Mouse (Mus musculus): ENCODE data around the gene Olfr111.
"Not testable (repeated sequence)": the region's sequence is repeated elsewhere in the genome, so short reads cannot be mapped to it uniquely, and the experiment has no call there.

Gene Olfr111

GRCm38 (mm10) chr17:37507730-37508129 is at the start of gene Olfr111:
Gene Olfr111, plus strand, starts transcription at chr17:37508030.
- DNase-seq (ENCODE audit: low spot score in 2 of 2) = no peak

GRCm38 (mm10) chr17:37458616-37459015 is 49.2 kb upstream of the Olfr111 start, which contains the start of gene Olfr109:
Gene Olfr109, plus strand, starts transcription at chr17:37458916.
- no peak for DNase-seq (ENCODE audit: low spot score in 2 of 2)

GRCm38 (mm10) chr17:37483452-37483851 is 24.4 kb upstream of the Olfr111 start, which contains the start of gene H2-M2:
Gene H2-M2, minus strand, starts transcription at chr17:37483552.
- no peak for DNase-seq (ENCODE audit: low spot score in 2 of 2)

- DNase-seq (ENCODE audit: low spot score in 2 of 2) = no peak
Measured at GRCm38 (mm10) chr17:37491930-37492518, 15.8 kb upstream of the Olfr111 start, which contains the start of gene Olfr110. Gene Olfr110, plus strand, starts transcription at chr17:37492468.

GRCm38 (mm10) chr17:37524612-37525011 is 16.8 kb downstream of the Olfr111 start:
- DNase-seq (ENCODE audit: low spot score in 2 of 2) = not testable (repeated sequence)

- DNase-seq (ENCODE audit: low spot score in 2 of 2) = not testable (repeated sequence)
Measured at GRCm38 (mm10) chr17:37525427-37525826, 17.6 kb downstream of the Olfr111 start.

- DNase-seq (ENCODE audit: low spot score in 2 of 2) = no peak
Measured at GRCm38 (mm10) chr17:37535173-37535572, 27.3 kb downstream of the Olfr111 start.

GRCm38 (mm10) chr17:37538416-37538815 is 30.6 kb downstream of the Olfr111 start:
- not testable (repeated sequence) for DNase-seq (ENCODE audit: low spot score in 2 of 2)

- no peak for DNase-seq (ENCODE audit: low spot score in 2 of 2)
Measured at GRCm38 (mm10) chr17:37541454-37542119, 33.8 kb downstream of the Olfr111 start.

GRCm38 (mm10) chr17:37543800-37544435 is 36.1 kb downstream of the Olfr111 start:
- no peak for DNase-seq (ENCODE audit: low spot score in 2 of 2)

GRCm38 (mm10) chr17:37558913-37559615 is 51.2 kb downstream of the Olfr111 start:
- DNase-seq (ENCODE audit: low spot score in 2 of 2) = no peak

GRCm38 (mm10) chr17:37569351-37569750 is 61.5 kb downstream of the Olfr111 start, which contains the start of gene Olfr112:
Gene Olfr112, minus strand, starts transcription at chr17:37569451.
- DNase-seq (ENCODE audit: low spot score in 2 of 2) = no peak

- DNase-seq (ENCODE audit: low spot score in 2 of 2) = no peak
Measured at GRCm38 (mm10) chr17:37577563-37577962, 69.7 kb downstream of the Olfr111 start, which contains the start of gene Olfr113. Gene Olfr113, minus strand, starts transcription at chr17:37577663.
